Mouse (Mus musculus): ENCODE data around the gene Znrf4.
A peak's percentile ranks its signal among the peaks of the same experiment; 100 is the strongest.

- TF ChIP-seq CTCF (IDR thresholded peaks at IDR 0.05; ENCODE audit: control insufficient read depth, insufficient read depth, insufficient read length) (no peak), MAX (IDR thresholded peaks at IDR 0.05) (peak; percentile 49), CEBPB (IDR thresholded peaks at IDR 0.05; ENCODE audit: low read depth) (no peak), USF1 (IDR thresholded peaks at IDR 0.05; ENCODE audit: low read depth) (peak; percentile 22), MYOG (IDR thresholded peaks at IDR 0.05; ENCODE audit: control insufficient read depth, extremely low read depth, insufficient read length) (no peak), MYOD1 (IDR thresholded peaks at IDR 0.05; ENCODE audit: control insufficient read depth, insufficient read length, low read depth) (peak; percentile 47), FOSL1 (IDR thresholded peaks at IDR 0.05; ENCODE audit: insufficient read depth, low read length, poor library complexity, severe bottlenecking) (no peak)
Measured at GRCm38 (mm10) chr17:56507161-56508068, 4.8 kb downstream of the Znrf4 start.

Data from C2C12 (cell line).